Mouse (Mus musculus): Measurements from ENCODE around the gene Hist1h3g.

Hist1h3g gene

GRCm38 (mm10) chr13:23535137-23536075 lies at the start of gene Hist1h3g:
Gene Hist1h3g, plus strand, starts transcription at chr13:23535422.
- DNase-seq (ENCODE audit: low read depth, low spot score): peak; percentile 92

DNA sequence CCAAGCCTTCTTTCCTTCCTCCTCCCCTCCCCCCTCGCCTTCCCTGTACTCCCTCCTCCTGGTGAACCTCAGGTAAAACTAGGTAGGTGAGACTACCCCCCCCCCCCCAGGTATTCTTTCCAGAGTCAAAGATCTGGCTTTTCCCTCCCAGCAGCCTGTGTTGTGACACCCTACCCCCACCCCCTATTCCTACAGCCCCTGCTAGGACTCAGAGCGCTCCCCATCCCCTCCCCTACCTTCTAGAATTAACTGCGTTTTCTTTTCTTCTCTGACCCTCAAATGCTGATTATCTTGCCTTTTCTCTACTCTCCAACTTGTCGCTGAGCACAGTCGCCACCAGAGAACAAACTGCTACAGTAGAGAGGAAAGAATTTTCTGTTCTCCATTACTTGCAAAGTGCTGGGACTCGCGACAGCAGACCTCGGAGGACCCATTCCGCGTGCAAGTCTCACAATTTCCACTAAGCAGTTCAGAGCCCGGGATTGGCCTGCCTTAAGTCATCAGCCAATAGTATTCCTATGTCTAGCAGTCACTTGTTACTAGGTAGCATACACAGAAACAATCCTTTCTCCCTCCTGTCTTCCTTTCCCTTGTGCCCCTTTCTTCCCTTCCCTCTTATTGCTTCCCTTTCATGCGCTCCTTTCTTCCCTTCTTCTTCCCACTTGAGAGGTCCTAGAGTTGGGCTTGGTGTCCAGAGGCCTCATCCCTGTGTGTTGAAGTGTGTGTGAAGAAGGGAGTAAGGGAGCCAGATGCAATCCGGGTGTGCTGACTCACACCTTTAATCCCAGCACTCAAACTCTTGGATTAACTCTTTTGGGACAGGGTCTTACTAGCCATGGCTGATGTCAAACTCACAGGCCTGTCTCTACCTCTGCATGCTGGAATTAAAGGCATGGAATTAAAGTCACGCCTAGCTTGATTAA lies 46.6 kb upstream of the Hist1h3g start, which contains the start of gene Btn2a2:
Gene Btn2a2 (minus strand): TSS at position 458 of the 923 bp plus-strand sequence.
- peak; percentile 83 for DNase-seq (ENCODE audit: low read depth, low spot score)

- no peak for DNase-seq (ENCODE audit: low read depth, low spot score)
Measured at GRCm38 (mm10) chr13:23490863-23491262, 44.4 kb upstream of the Hist1h3g start.

DNA sequence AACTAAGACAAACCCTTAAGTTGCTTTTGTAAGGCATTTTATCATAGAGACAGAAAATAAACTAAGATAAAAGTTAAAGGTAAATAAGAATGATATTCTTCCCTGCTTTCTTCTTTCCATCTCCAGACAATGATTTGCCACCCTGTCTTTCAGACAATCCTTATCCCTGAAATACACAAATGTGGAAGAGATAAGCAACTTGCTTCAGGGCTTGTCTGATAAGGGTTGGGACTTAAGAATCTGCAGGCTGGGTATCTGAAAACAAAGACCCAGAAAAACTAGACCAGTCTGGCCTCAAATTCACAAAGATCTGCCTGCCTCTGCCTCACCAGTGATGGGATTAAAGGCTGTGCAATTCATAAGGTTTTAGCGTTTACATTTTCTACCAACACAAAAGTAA lies 44.0 kb upstream of the Hist1h3g start:
- DNase-seq (ENCODE audit: low read depth, low spot score): no peak

GRCm38 (mm10) chr13:23491990-23492389 lies 43.2 kb upstream of the Hist1h3g start:
- DNase-seq (ENCODE audit: low read depth, low spot score): peak; percentile 21

DNA sequence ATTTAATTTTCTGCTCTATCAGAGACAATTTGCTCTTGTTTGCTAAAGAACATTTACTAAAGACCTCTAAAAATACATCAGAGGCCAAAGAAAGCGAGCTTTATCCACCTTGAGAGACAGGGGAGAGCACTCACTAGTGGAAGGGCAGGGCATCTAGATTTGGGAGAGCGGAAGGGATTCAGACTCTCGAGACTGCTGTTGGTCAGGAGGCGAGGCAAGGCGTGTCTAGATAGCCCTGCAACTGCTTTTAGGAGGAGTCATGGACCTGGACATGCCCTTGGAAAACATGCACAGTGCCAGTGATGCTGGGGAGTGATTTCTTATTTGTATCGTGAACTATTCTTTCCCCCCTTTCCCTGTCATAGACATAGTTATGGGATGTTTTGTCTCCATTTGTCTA lies 39.7 kb upstream of the Hist1h3g start:
- DNase-seq (ENCODE audit: low read depth, low spot score): no peak

- no peak for DNase-seq (ENCODE audit: low read depth, low spot score)
Measured at GRCm38 (mm10) chr13:23497656-23498321, 37.4 kb upstream of the Hist1h3g start.

- no peak for DNase-seq (ENCODE audit: low read depth, low spot score)
Measured at GRCm38 (mm10) chr13:23498653-23499052, 36.6 kb upstream of the Hist1h3g start.

DNA sequence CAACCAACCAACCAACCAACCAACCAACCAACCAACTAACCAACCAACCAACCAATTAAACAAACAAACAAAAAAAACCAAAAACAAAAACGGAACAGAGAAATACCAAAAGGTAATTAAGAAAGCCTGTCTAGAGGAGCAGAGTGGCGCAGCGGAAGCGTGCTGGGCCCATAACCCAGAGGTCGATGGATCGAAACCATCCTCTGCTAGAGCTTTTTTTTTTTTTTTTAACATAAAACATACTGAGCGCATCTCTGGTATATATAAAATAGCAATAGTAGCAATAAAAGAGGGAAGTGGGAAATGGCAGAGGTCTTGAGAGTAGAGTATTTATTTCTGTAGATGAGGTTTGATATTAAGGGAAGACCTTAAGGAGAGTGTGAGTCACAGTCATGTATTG lies 35.3 kb upstream of the Hist1h3g start:
- DNase-seq (ENCODE audit: low read depth, low spot score): no peak

DNA sequence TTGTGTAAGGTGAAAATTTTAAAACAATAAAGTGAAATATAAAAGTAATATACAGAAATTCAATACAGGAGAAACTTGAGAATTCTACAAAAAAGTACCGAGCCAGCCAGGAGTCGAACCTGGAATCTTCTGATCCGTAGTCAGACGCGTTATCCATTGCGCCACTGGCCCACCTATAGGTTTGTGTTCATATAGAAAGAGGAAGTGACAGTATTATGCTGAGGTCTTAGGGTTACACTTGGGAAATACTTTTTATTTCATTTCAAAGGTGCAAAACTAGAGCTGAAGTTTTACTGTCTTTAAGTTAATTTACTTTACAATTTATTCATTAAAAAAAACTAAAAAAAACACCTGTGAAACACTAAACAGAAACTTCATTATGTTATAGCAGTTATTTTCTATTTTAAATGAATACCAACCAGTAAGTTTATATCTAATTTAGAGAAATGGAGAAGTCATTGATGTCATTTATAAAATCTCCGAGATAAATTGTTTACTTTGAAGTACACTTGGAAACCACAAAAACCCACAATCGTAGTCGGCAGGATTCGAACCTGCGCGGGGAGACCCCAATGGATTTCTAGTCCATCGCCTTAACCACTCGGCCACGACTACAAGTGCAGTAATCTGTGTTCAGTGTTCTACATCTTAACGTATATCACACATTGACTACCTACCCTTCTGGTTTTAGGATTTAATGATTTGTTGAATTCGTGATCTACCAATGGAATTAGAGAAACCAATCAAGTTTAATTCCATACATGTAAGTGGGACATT lies 34.6 kb upstream of the Hist1h3g start:
- DNase-seq (ENCODE audit: low read depth, low spot score): peak; percentile 69

GRCm38 (mm10) chr13:23501511-23501910 lies 33.7 kb upstream of the Hist1h3g start:
- no peak for DNase-seq (ENCODE audit: low read depth, low spot score)

DNA sequence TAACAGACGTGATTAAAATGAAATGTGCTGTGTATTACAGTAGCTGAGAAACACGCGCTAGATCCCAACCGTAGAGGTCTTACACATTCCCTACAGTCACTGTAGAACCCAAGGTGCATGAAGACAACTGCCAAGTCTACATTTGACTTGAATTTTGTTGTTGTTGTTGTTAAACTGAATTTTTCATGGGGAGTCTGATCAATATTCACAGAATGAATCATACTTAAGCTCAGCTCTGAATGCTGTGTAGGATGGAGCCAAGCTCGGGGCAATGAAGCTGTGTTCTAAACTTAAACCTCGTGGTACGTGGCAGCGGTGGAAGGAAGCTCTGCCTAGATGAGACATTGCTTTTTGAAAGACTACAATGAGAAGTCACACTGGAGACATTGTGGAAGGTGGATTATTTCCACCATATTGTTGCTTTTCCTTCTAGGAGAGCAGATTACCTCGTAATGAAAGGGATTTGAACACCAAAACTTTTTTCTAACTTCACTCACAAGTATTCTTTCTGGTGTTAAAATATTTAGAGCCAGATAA lies 33.1 kb upstream of the Hist1h3g start:
- DNase-seq (ENCODE audit: low read depth, low spot score): no peak

GRCm38 (mm10) chr13:23502916-23503315 lies 32.3 kb upstream of the Hist1h3g start:
- DNase-seq (ENCODE audit: low read depth, low spot score): no peak

DNA sequence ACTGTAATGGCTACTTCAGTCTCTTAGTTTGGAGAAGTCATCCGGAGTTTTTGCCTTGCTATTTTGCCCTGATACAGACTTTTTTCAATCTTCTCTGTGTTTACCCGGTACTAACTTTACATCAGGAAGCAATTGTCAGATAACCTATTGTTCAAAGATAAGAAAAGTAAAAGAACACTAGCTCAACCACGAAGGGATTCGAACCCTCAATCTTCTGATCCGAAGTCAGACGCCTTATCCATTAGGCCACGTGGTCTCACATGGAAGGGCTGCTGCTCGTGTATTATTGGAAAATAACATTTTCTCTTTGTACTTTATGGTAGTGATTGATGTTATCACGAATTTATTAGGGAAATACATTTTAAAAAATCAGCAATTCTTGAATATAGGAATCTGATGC lies 31.4 kb upstream of the Hist1h3g start:
- DNase-seq (ENCODE audit: low read depth, low spot score): peak; percentile 69

DNA sequence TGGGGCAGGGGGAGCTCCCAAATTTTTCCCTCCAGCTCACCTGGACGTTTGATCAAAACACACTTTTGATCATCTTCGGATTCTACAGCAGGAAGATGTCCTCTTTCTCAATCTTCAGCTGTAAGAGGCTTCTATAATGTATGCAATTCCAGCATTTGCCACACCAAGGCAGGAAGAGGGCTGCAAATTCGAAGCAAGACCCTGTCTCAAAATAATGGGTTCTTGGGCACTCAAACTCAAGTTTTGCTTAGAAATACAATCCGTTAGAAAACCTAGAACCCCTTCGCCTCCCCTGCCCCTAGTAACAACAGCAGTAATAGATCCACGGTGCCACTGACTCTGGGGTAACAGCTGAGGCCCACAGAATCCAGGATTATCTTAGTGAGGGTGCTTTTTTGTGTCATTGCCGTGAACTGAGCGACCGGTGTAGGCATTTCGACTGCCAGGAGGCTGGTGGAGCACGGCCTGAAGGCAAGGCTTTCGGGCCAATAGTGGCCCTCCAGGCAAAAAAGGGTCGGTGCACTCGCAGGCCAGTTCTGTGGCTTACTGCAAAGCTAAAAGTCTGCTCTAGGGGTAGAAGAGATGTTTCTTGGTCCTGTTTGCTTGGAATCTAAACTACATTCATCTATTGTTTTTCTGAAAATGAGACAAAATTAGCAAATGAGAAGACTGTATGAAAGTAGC lies 29.4 kb upstream of the Hist1h3g start:
- DNase-seq (ENCODE audit: low read depth, low spot score): no peak

- peak; percentile 71 for DNase-seq (ENCODE audit: low read depth, low spot score)
Measured at GRCm38 (mm10) chr13:23506351-23506750, 28.9 kb upstream of the Hist1h3g start.

DNA sequence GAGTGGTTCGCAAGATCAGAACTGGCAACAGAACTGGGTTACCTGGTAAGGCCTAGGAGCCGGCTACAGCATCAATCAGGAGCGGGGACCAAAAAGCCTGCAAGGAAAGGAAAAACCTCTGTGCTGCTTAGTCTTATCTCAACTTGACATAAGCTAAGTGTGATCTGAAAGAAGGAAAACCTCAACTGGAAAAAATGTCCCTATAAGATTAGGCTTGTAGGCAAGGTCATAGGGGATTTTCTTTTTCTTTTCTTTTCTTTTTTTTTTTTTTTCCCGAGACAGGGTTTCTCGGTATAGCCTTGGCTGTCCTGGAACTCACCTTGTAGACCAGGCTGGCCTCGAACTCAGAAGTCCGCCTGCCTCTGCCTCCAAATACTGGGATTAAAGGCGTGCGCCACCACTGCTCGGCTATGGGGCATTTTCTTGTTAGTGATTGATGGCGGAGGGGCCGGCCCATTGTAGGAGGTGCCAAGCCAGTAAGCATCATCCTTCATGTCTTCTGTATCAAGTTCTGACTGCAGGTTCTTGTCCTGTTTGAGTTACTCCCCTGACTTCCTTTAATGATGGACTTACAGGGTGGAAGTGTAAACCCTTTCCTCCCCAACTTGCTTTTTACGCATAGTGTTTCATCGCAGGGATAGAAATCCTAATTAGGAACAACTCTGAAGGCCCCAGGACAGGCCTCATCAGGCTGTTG lies 28.3 kb upstream of the Hist1h3g start:
- no peak for DNase-seq (ENCODE audit: low read depth, low spot score)

DNA sequence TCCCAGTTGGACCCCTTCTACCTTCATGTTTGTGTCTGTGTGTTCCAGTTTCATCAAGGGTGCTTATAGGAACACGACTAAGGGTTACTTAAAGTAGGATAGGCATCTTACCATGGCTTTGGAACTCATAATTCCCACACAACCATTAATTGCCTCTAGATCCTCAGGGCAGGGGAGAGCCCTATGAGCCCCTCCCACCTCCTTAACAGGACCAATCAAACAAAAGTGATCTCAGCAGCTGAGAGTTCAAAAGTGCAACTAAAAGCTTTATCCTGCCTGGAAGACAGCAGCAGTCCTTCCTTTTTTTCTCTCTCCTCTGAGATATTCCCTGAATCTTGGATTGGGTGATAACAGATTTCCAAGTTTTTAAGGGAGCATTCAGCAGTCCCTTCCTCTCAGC lies 25.1 kb upstream of the Hist1h3g start:
- DNase-seq (ENCODE audit: low read depth, low spot score): no peak

DNA sequence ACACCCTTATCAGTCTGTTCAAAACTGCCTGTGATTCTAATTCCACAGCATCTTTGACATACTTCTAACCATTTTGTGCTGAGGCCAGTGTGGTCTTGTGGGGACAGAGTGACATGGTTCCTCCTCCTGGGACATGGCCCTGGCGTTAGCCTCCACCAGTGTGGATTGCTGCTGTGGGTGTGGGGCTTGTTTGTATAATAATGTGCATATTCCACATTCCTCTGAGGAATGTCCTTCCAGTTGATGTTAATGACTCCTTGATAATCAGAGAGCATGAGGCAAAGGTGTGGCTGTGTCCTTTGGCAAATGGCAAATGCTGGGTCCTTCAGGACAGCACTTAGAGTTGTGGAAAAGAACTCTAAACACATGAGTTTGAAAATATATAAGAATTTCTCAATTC lies 21.7 kb upstream of the Hist1h3g start:
- no peak for DNase-seq (ENCODE audit: low read depth, low spot score)
